Mouse (Mus musculus): Measurements from ENCODE around the gene Myrf. TPM values are rescaled to one million over a fixed set of nuclear protein-coding genes. Genes with fewer than 3 reads are reported as not detected.

Myrf gene
- 0.19 TPM for polyA plus RNA-seq (2017; shearing (Covaris generic))

DNA sequence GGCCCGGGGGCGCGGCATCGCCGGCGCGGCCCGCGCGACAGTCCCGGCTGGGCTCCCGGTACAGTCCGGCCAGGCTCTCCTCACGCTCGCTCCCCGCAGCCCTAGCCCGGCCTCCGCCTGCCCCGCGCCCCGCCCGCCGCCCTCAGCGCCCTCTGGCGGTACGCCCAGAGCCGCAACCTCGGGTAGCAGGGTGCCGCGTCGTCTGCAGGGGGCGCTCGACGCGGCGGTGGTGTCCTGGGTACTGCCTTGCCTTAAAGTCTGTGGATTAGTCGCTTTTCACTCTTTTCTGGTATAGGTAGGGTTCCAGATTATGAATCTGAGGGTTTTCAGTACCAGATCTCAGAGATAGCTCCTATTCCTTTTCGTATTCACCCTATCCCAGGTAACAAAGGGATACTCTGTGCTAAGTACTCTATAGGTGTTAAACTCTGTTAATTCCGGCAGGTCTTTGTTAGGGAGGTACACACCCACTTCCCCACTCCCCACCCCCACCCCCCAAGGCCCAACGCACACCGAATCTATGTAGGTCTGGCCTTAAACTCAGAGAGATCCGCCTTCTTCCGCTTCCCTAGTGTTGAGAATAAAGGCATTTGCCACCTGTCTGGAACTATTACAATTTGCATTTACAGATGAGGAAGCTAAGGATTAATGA is at the start of gene Myrf:
TSS of gene Myrf (minus strand) at position 95 of the 652 bp plus-strand sequence.

DNA sequence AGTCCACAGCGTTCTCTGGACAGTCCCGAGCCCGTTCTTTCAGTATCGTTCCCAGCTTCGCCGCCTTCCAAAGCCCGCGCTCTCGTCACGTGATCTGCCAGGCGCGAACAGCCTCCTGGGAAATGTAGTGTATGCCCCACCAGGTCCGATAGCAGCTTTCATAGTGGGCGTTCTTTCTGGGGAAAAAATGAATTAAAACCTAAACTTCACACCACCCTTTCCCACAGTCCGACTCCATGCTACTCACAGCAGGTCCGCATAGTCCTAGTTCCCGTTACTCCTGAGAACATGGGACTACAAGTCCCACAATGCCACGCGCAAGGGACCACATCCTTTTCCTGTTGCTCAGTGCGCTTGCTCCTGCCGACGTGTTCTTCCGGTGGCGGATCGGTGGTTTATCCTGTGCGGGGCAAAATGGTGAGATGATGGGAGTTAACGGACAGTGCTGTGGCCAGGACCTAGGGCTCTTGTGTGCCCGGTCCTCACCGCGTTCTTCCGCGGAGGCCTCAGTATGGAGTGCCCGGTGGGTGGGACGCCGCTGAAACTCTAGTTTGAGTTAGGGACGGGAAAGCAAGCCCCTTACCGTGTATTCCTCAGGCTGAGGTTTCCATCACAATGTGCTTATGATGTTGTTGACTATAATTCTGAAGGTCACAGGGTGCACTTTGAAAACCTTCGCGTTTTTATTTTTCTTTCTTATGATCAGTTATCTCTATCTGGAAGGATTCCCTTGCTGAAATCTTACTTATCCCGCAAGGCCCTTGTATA is 36.5 kb downstream of the Myrf start, which contains the start of the genes Tmem258 and Fen1:
TSS of gene Tmem258 (plus strand) at position 167 of the 768 bp plus-strand sequence.
TSS of gene Fen1 (minus strand) at position 322 of the 768 bp plus-strand sequence.

GRCm38 (mm10) chr19:10182670-10183298 is 57.8 kb downstream of the Myrf start, which contains the start of gene Fads1:
TSS of gene Fads1 (plus strand) at chr19:10182888.

Other genes starting within 250 kb of the Myrf start
- 0.32 TPM for gene Best1, start 239.1 kb downstream of the Myrf start, polyA plus RNA-seq (2017; shearing (Covaris generic))
- not detected for gene Rab3il1, start 239.1 kb downstream of the Myrf start, polyA plus RNA-seq (2017; shearing (Covaris generic))
- not detected for gene Fads3, start 199.2 kb downstream of the Myrf start, polyA plus RNA-seq (2017; shearing (Covaris generic))
- gene Fads2, start 139.0 kb downstream of the Myrf start, polyA plus RNA-seq (2017; shearing (Covaris generic)), result not detected
- 8.2 TPM for gene Fads1, start 57.9 kb downstream of the Myrf start, polyA plus RNA-seq (2017; shearing (Covaris generic))
- gene Tmem258, start 36.7 kb downstream of the Myrf start, polyA plus RNA-seq (2017; shearing (Covaris generic)), result 185 TPM
- 29.1 TPM for gene Fen1, start 36.6 kb downstream of the Myrf start, polyA plus RNA-seq (2017; shearing (Covaris generic))
- not detected for gene Dagla, start 64.1 kb upstream of the Myrf start, polyA plus RNA-seq (2017; shearing (Covaris generic))
- not detected for gene Syt7, start 148.3 kb upstream of the Myrf start, polyA plus RNA-seq (2017; shearing (Covaris generic))
- not detected for gene Lrrc10b, start 216.7 kb upstream of the Myrf start, polyA plus RNA-seq (2017; shearing (Covaris generic))
- gene Ppp1r32, start 242.2 kb upstream of the Myrf start, polyA plus RNA-seq (2017; shearing (Covaris generic)), result 0.39 TPM

Data from naive thymus-derived CD4-positive, alpha-beta T cell, adult 5 months (primary cell).